27 mouse cellular contexts compared by ENCODE assay signal in the genomic region with DNA sequence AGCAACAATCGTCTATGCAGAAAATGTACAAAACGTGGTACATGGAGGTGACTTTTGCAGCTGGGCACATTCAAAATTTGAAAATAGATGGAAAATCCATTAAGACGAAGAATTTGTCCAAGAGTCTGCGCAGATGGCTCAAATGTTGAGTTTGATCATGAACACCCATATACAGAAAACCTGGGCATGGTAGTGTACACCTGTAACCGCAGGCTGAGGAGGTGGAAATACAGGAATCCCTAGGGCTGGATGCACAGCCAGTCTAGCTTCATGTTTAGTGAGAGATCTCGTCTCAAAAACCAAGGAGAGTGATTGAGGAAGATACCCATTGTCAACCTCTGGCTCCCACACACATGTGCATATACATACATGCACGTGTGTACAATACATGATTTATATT. TPM values are rescaled to one million over a fixed set of nuclear protein-coding genes. Genes with fewer than 3 reads are reported as not detected.
DNase-seq lines count a peak whose midpoint lies in the region; ATAC-seq and TF ChIP-seq lines count a peak whose summit lies in the region.
"Had no signal": no experiment of that assay in that cellular context is flagged by ENCODE, and none has a peak within 500 bp of the region (broad histone marks: within the 10 kb centered on the region; RNA-seq: fewer than 3 reads in every experiment).

No protein-coding gene starts in this region.

- peak; percentile 3 for DNase-seq in forebrain, embryonic 10.5 days (ENCODE audit: extremely low spot score, low spot score)
- DNase-seq in hindbrain, embryonic 10.5 days (ENCODE audit: low spot score), result peak; percentile 1
- peak; percentile 4 for DNase-seq in limb, embryonic 10.5 days (ENCODE audit: low spot score)
- DNase-seq in stomach, postnatal 0 days (ENCODE audit: low spot score), result peak; percentile 4
- DNase-seq in embryo, embryonic 10 days (ENCODE audit: low spot score), result no peak
- DNase-seq: adrenal gland, adult 8-10 months; adrenal gland, postnatal 14 days; adrenal gland, postnatal 36 days; B cell, adult 2 months; cerebellum, adult 11-12 months; cerebellum, adult 2 months; cerebellum, adult 9-10 months; cerebellum, postnatal 10 days; cerebellum, postnatal 25 days; embryo, embryonic 11 days had no signal

- no peak overlapping the region for H3K27ac ChIP-seq in forebrain, embryonic 10.5 days
- H3K27ac ChIP-seq in forebrain, embryonic 16.5 days (ENCODE audit: low read length), result no peak overlapping the region
- no peak overlapping the region for H3K27ac ChIP-seq in hindbrain, embryonic 10.5 days
- H3K27ac ChIP-seq in hindbrain, embryonic 16.5 days (ENCODE audit: low read depth, low read length), result no peak overlapping the region
- no peak overlapping the region for H3K27ac ChIP-seq in limb, embryonic 10.5 days
- no peak overlapping the region for H3K27ac ChIP-seq in stomach, postnatal 0 days (replicated peaks)
- H3K27ac ChIP-seq: embryonic facial prominence, embryonic 13.5 days; embryonic facial prominence, embryonic 15.5 days; forebrain, embryonic 13.5 days; forebrain, embryonic 15.5 days had no signal

- H3K4me1 ChIP-seq in forebrain, embryonic 10.5 days, result no peaks in the 10 kb centered on the region
- H3K4me1 ChIP-seq in forebrain, embryonic 16.5 days (replicated peaks; ENCODE audit: control insufficient read depth, insufficient read depth, low read length), result no peaks in the 10 kb centered on the region
- no peaks in the 10 kb centered on the region for H3K4me1 ChIP-seq in hindbrain, embryonic 10.5 days (replicated peaks)
- H3K4me1 ChIP-seq in hindbrain, embryonic 16.5 days (ENCODE audit: control insufficient read depth, insufficient read depth, low read depth, low read length), result no peaks in the 10 kb centered on the region
- H3K4me1 ChIP-seq in limb, embryonic 10.5 days, result peaks cover 6% of the 10 kb centered on the region; the same call in 1 of the 2 replicates
- H3K4me1 ChIP-seq in stomach, postnatal 0 days (replicated peaks; ENCODE audit: control insufficient read depth, insufficient read depth), result no peaks in the 10 kb centered on the region
- H3K4me1 ChIP-seq: embryonic facial prominence, embryonic 13.5 days; embryonic facial prominence, embryonic 15.5 days; forebrain, embryonic 13.5 days; forebrain, embryonic 15.5 days had no signal

- TF ChIP-seq EP300 in stomach, postnatal 0 days (optimal IDR thresholded peaks at IDR 0.05), result no peak

- no peaks in the 10 kb centered on the region for H3K36me3 ChIP-seq in forebrain, embryonic 10.5 days (replicated peaks)
- H3K36me3 ChIP-seq in forebrain, embryonic 16.5 days (ENCODE audit: control insufficient read depth, insufficient read depth), result no peaks in the 10 kb centered on the region
- H3K36me3 ChIP-seq in hindbrain, embryonic 10.5 days, result no peaks in the 10 kb centered on the region
- H3K36me3 ChIP-seq in hindbrain, embryonic 16.5 days (ENCODE audit: control insufficient read depth, insufficient read depth, low read length), result no peaks in the 10 kb centered on the region
- H3K36me3 ChIP-seq in limb, embryonic 10.5 days, result no peaks in the 10 kb centered on the region
- no peaks in the 10 kb centered on the region for H3K36me3 ChIP-seq in stomach, postnatal 0 days (ENCODE audit: control insufficient read depth, insufficient read depth, low read length)
- H3K36me3 ChIP-seq: embryonic facial prominence, embryonic 13.5 days; embryonic facial prominence, embryonic 15.5 days; forebrain, embryonic 15.5 days; G1E had no signal

- H3K4me2 ChIP-seq in forebrain, embryonic 16.5 days (ENCODE audit: low read length), result no peak overlapping the region
- no peak overlapping the region for H3K4me2 ChIP-seq in hindbrain, embryonic 16.5 days (ENCODE audit: low read length)
- H3K4me2 ChIP-seq in stomach, postnatal 0 days (replicated peaks; ENCODE audit: low read depth), result no peak overlapping the region
- H3K4me2 ChIP-seq: embryonic facial prominence, embryonic 13.5 days; embryonic facial prominence, embryonic 15.5 days; forebrain, embryonic 13.5 days; forebrain, embryonic 15.5 days had no signal

- ATAC-seq in forebrain, embryonic 16.5 days, result no peak
- no peak for ATAC-seq in hindbrain, embryonic 16.5 days
- no peak for ATAC-seq in stomach, postnatal 0 days (ENCODE audit: low FRiP score, low TSS enrichment)
- ATAC-seq: activated CD4-positive, CD25-positive, alpha-beta regulatory T cell, adult 4 months; CD4-positive, CD25-positive, alpha-beta regulatory T cell, adult 4 months; forebrain, embryonic 13.5 days; forebrain, embryonic 15.5 days; Patski had no signal

- H3K9me3 ChIP-seq in forebrain, embryonic 10.5 days, result no peaks in the 10 kb centered on the region
- H3K9me3 ChIP-seq in forebrain, embryonic 16.5 days (ENCODE audit: control insufficient read depth, low read length), result no peaks in the 10 kb centered on the region
- no peaks in the 10 kb centered on the region for H3K9me3 ChIP-seq in hindbrain, embryonic 10.5 days
- H3K9me3 ChIP-seq in hindbrain, embryonic 16.5 days (ENCODE audit: control insufficient read depth, low read length), result no peaks in the 10 kb centered on the region
- no peaks in the 10 kb centered on the region for H3K9me3 ChIP-seq in limb, embryonic 10.5 days (replicated peaks)
- H3K9me3 ChIP-seq in stomach, postnatal 0 days (ENCODE audit: control insufficient read depth, low read length), result no peaks in the 10 kb centered on the region
- H3K9me3 ChIP-seq: embryonic facial prominence, embryonic 13.5 days; embryonic facial prominence, embryonic 15.5 days; forebrain, embryonic 13.5 days; forebrain, embryonic 15.5 days; G1E had no signal

- no peak overlapping the region for H3K4me3 ChIP-seq in forebrain, embryonic 10.5 days
- no peak overlapping the region for H3K4me3 ChIP-seq in forebrain, embryonic 16.5 days (replicated peaks; ENCODE audit: low read length)
- no peak overlapping the region for H3K4me3 ChIP-seq in hindbrain, embryonic 10.5 days
- no peak overlapping the region for H3K4me3 ChIP-seq in hindbrain, embryonic 16.5 days (ENCODE audit: low read length)
- H3K4me3 ChIP-seq in limb, embryonic 10.5 days, result no peak overlapping the region
- H3K4me3 ChIP-seq in stomach, postnatal 0 days (ENCODE audit: low read depth, low read length), result no peak overlapping the region
- H3K4me3 ChIP-seq: embryonic facial prominence, embryonic 13.5 days; embryonic facial prominence, embryonic 15.5 days; erythroblast, embryonic 14.5 days; forebrain, embryonic 13.5 days; forebrain, embryonic 15.5 days had no signal

- 87% methylated on average over 7 of the region's 7 CpGs for WGBS in forebrain, embryonic 10.5 days
- WGBS in forebrain, embryonic 16.5 days, result 87% methylated on average over 7 of the region's 7 CpGs
- 85% methylated on average over 7 of the region's 7 CpGs for WGBS in hindbrain, embryonic 10.5 days
- 87% methylated on average over 7 of the region's 7 CpGs for WGBS in hindbrain, embryonic 16.5 days
- 89% methylated on average over 7 of the region's 7 CpGs for WGBS in limb, embryonic 10.5 days
- WGBS in stomach, postnatal 0 days, result 84% methylated on average over 7 of the region's 7 CpGs

- TF ChIP-seq CTCF in stomach, postnatal 0 days (IDR thresholded peaks at IDR 0.05; ENCODE audit: low read depth), result no peak

- no peaks in the 10 kb centered on the region for H3K27me3 ChIP-seq in forebrain, embryonic 10.5 days (ENCODE audit: poor library complexity, severe bottlenecking)
- no peaks in the 10 kb centered on the region for H3K27me3 ChIP-seq in forebrain, embryonic 16.5 days (replicated peaks; ENCODE audit: control insufficient read depth, insufficient read depth, low read length)
- no peaks in the 10 kb centered on the region for H3K27me3 ChIP-seq in hindbrain, embryonic 10.5 days (ENCODE audit: insufficient read depth, poor library complexity, severe bottlenecking)
- no peaks in the 10 kb centered on the region for H3K27me3 ChIP-seq in hindbrain, embryonic 16.5 days (replicated peaks; ENCODE audit: control insufficient read depth, insufficient read depth, low read length)
- no peaks in the 10 kb centered on the region for H3K27me3 ChIP-seq in limb, embryonic 10.5 days (ENCODE audit: low read depth, poor library complexity, severe bottlenecking)
- H3K27me3 ChIP-seq in stomach, postnatal 0 days (ENCODE audit: control insufficient read depth, insufficient read depth, low read length), result no peaks in the 10 kb centered on the region
- H3K27me3 ChIP-seq: CH12.LX; embryonic facial prominence, embryonic 13.5 days; embryonic facial prominence, embryonic 15.5 days; forebrain, embryonic 13.5 days; forebrain, embryonic 15.5 days; Patski had no signal

- no peak overlapping the region for H3K9ac ChIP-seq in forebrain, embryonic 16.5 days (replicated peaks; ENCODE audit: low read depth, low read length)
- H3K9ac ChIP-seq in hindbrain, embryonic 16.5 days (ENCODE audit: low read depth, low read length), result no peak overlapping the region
- no peak overlapping the region for H3K9ac ChIP-seq in stomach, postnatal 0 days (ENCODE audit: low read length)
- H3K9ac ChIP-seq: embryonic facial prominence, embryonic 13.5 days; embryonic facial prominence, embryonic 15.5 days; forebrain, embryonic 13.5 days; forebrain, embryonic 15.5 days had no signal

RNA-seq across cellular contexts. Expression of a gene that starts 44.1 kb away (rescaled TPM):
- polyA plus RNA-seq in forebrain, embryonic 10.5 days (2016; fragmentation: Nextera tagmentation; extraction: Ambion mirVana), result 22.4 and 23.4 TPM in 2 replicates
- polyA plus RNA-seq in forebrain, embryonic 16.5 days (2015; fragmentation: Nextera tagmentation; extraction: Ambion mirVana), result 24.9 and 27.9 TPM in 2 replicates
- 21.5 and 22.1 TPM in 2 replicates for polyA plus RNA-seq in hindbrain, embryonic 10.5 days (2016; fragmentation: Nextera tagmentation; extraction: Ambion mirVana)
- 14.8 and 15.3 TPM in 2 replicates for polyA plus RNA-seq in hindbrain, embryonic 16.5 days (2015; fragmentation: Nextera tagmentation; extraction: Ambion mirVana)
- polyA plus RNA-seq in limb, embryonic 10.5 days (2016; fragmentation: Nextera tagmentation; extraction: Ambion mirVana), result 21.5 and 24.4 TPM in 2 replicates
- 11.0 and 11.5 TPM in 2 replicates for polyA plus RNA-seq in stomach, postnatal 0 days (2015; fragmentation: Nextera tagmentation; extraction: Ambion mirVana)

RNA-seq across cellular contexts. Expression of a gene that starts 44.7 kb away (rescaled TPM):
- polyA plus RNA-seq in forebrain, embryonic 10.5 days (2016; fragmentation: Nextera tagmentation; extraction: Ambion mirVana), result 69.9 and 71.4 TPM in 2 replicates
- polyA plus RNA-seq in forebrain, embryonic 16.5 days (2015; fragmentation: Nextera tagmentation; extraction: Ambion mirVana), result 41.5 and 46.9 TPM in 2 replicates
- polyA plus RNA-seq in hindbrain, embryonic 10.5 days (2016; fragmentation: Nextera tagmentation; extraction: Ambion mirVana), result 45.7 and 61.1 TPM in 2 replicates
- 34.8 TPM in 2 replicates for polyA plus RNA-seq in hindbrain, embryonic 16.5 days (2015; fragmentation: Nextera tagmentation; extraction: Ambion mirVana)
- polyA plus RNA-seq in limb, embryonic 10.5 days (2016; fragmentation: Nextera tagmentation; extraction: Ambion mirVana), result 62.0 and 66.9 TPM in 2 replicates
- 24.0 and 26.1 TPM in 2 replicates for polyA plus RNA-seq in stomach, postnatal 0 days (2015; fragmentation: Nextera tagmentation; extraction: Ambion mirVana)
